Mouse (Mus musculus) forebrain, embryonic 13.5 days (tissue): ENCODE measurements at regions not wholly inside any gene's neighbourhood (a gene's known extent, or its start where the extent isn't known, plus 50 kb on each side); places are given as distances from the start of the nearest gene placed in this dataset.

Experiments used
- ATAC-seq: fragments of 200-750 bp; cut with Nextera tagmentation; 2 replicates; pipeline ENCODE4 v1.8.0; 2017
- H3K27ac ChIP-seq: fragments of 300-500 bp; sonication (generic); 2 replicates; pipeline ENCODE4 v1.5.1; 2015; ENCODE audit warnings: inconsistent platforms, mild to moderate bottlenecking, moderate library complexity
- H3K27me3 ChIP-seq: fragments of 300-500 bp; sonication (generic); 2 replicates; pipeline ENCODE4 v1.6.1; 2015; ENCODE audit warnings: mild to moderate bottlenecking, inconsistent platforms
- H3K36me3 ChIP-seq: fragments of 300-500 bp; sonication (generic); 2 replicates; pipeline ENCODE4 v1.6.1; 2015; ENCODE audit warnings: mild to moderate bottlenecking, inconsistent platforms; ENCODE audit not compliant: poor library complexity, severe bottlenecking
- H3K4me1 ChIP-seq: fragments of 300-500 bp; sonication (generic); 2 replicates; pipeline ENCODE4 v1.6.1; 2015; ENCODE audit warnings: inconsistent platforms
- H3K4me2 ChIP-seq: fragments of 300-500 bp; sonication (generic); 2 replicates; pipeline ENCODE4 v1.6.1; 2015; ENCODE audit warnings: inconsistent platforms, mild to moderate bottlenecking, moderate library complexity
- H3K4me3 ChIP-seq: fragments of 300-500 bp; sonication (generic); 2 replicates; pipeline ENCODE4 v1.5.1; 2015; ENCODE audit warnings: mild to moderate bottlenecking, inconsistent platforms
- H3K9ac ChIP-seq: fragments of 300-500 bp; sonication (generic); 2 replicates; pipeline ENCODE4 v1.6.1; 2015; ENCODE audit warnings: mild to moderate bottlenecking, inconsistent platforms
- H3K9me3 ChIP-seq: fragments of 300-500 bp; sonication (generic); replicated peaks from 2 replicates; pipeline ENCODE4 v1.6.1; 2016; ENCODE audit warnings: inconsistent platforms
- WGBS: fragments of 180-500 bp; shearing (Covaris S2); methylation state at CpG from one replicate; pipeline ENCODE4 v1.1.7; 2015; 5-methylcytosine and 5-hydroxymethylcytosine counted together

- no peak overlapping the region for H3K4me2 ChIP-seq
- 87% methylated on average over 14 of the region's 14 CpGs for WGBS
- H3K9ac ChIP-seq: no peak overlapping the region
- H3K9me3 ChIP-seq: no peaks in the 10 kb centered on the region
- ATAC-seq: no peak
- H3K27me3 ChIP-seq: peaks cover 4% of the 10 kb centered on the region; the same call in 1 of the 2 replicates
- peaks cover 20% of the 10 kb centered on the region for H3K4me1 ChIP-seq
- no peak overlapping the region for H3K4me3 ChIP-seq
- no peak overlapping the region; the same call in 1 of the 2 replicates for H3K27ac ChIP-seq
- no peaks in the 10 kb centered on the region for H3K36me3 ChIP-seq
Observed at GRCm38 (mm10) chr12:54333632-54334321, 130.1 kb upstream of the Egln3 start.

- H3K9ac ChIP-seq: no peak overlapping the region
- no peaks in the 10 kb centered on the region for H3K27me3 ChIP-seq
- H3K9me3 ChIP-seq: no peaks in the 10 kb centered on the region
- no peak overlapping the region for H3K27ac ChIP-seq
- WGBS: 69% methylated on average over 1 of the region's 1 CpGs
- no peak for ATAC-seq
- H3K4me2 ChIP-seq: no peak overlapping the region
- no peak overlapping the region for H3K4me3 ChIP-seq
- no peaks in the 10 kb centered on the region for H3K36me3 ChIP-seq
- no peaks in the 10 kb centered on the region for H3K4me1 ChIP-seq
Observed at GRCm38 (mm10) chr12:54327483-54327882, 123.8 kb upstream of the Egln3 start.

GRCm38 (mm10) chr12:54326571-54326970, 122.9 kb upstream of the Egln3 start:
- Histone ChIP-seq H3K27ac (no peak overlapping the region), H3K9me3 (no peaks in the 10 kb centered on the region), H3K4me3 (no peak overlapping the region), H3K4me1 (no peaks in the 10 kb centered on the region), H3K27me3 (no peaks in the 10 kb centered on the region), H3K4me2 (no peak overlapping the region), H3K9ac (no peak overlapping the region), H3K36me3 (no peaks in the 10 kb centered on the region)
- no peak for ATAC-seq
- WGBS: 63% methylated on average over 7 of the region's 7 CpGs

GRCm38 (mm10) chr12:54320533-54320932, 116.9 kb upstream of the Egln3 start:
- WGBS: 92% methylated on average over 5 of the region's 5 CpGs
- H3K27me3 ChIP-seq: peaks cover 7% of the 10 kb centered on the region; the same call in 1 of the 2 replicates
- no peak overlapping the region for H3K4me3 ChIP-seq
- ATAC-seq: no peak
- H3K27ac ChIP-seq: no peak overlapping the region
- H3K4me2 ChIP-seq: no peak overlapping the region
- peaks cover 9% of the 10 kb centered on the region; the same call in 1 of the 2 replicates for H3K4me1 ChIP-seq
- no peaks in the 10 kb centered on the region for H3K9me3 ChIP-seq
- no peak overlapping the region for H3K9ac ChIP-seq
- H3K36me3 ChIP-seq: no peaks in the 10 kb centered on the region

- WGBS: 5% methylated on average over 16 of the region's 16 CpGs
- ATAC-seq: no peak
- peaks cover 25% of the 10 kb centered on the region for H3K4me1 ChIP-seq
- H3K4me2 ChIP-seq: peak overlapping the region; percentile 4
- H3K27me3 ChIP-seq: peaks cover 18% of the 10 kb centered on the region
- H3K4me3 ChIP-seq: no peak overlapping the region
- no peak overlapping the region for H3K27ac ChIP-seq
- no peaks in the 10 kb centered on the region for H3K9me3 ChIP-seq
- H3K9ac ChIP-seq: no peak overlapping the region
- H3K36me3 ChIP-seq: no peaks in the 10 kb centered on the region
Observed at GRCm38 (mm10) chr12:54316980-54317471, 113.4 kb upstream of the Egln3 start.

- Histone ChIP-seq H3K9me3 (no peaks in the 10 kb centered on the region), H3K27me3 (peaks cover 18% of the 10 kb centered on the region), H3K27ac (no peak overlapping the region), H3K4me1 (peaks cover 25% of the 10 kb centered on the region), H3K9ac (no peak overlapping the region), H3K4me2 (no peak overlapping the region), H3K4me3 (no peak overlapping the region), H3K36me3 (no peaks in the 10 kb centered on the region)
- ATAC-seq: no peak
- 47% methylated on average over 15 of the region's 15 CpGs for WGBS
Observed at GRCm38 (mm10) chr12:54316066-54316567, 112.5 kb upstream of the Egln3 start.

- WGBS: 63% methylated on average over 2 of the region's 2 CpGs
Observed at GRCm38 (mm10) chr12:54314153-54314552, 110.5 kb upstream of the Egln3 start.

GRCm38 (mm10) chr12:54313211-54313845, 109.7 kb upstream of the Egln3 start:
- peak overlapping the region; percentile 31; the same call in 1 of the 2 replicates for H3K27ac ChIP-seq
- peak overlapping the region; percentile 78 for H3K4me2 ChIP-seq
- no peaks in the 10 kb centered on the region for H3K9me3 ChIP-seq
- peak; percentile 86 for ATAC-seq
- WGBS: 0% methylated on average over 20 of the region's 20 CpGs
- peaks cover 18% of the 10 kb centered on the region for H3K27me3 ChIP-seq
- H3K36me3 ChIP-seq: no peaks in the 10 kb centered on the region
- H3K9ac ChIP-seq: peak overlapping the region; percentile 62
- peak overlapping the region; percentile 41 for H3K4me3 ChIP-seq
- peaks cover 25% of the 10 kb centered on the region for H3K4me1 ChIP-seq

More at GRCm38 (mm10) chr12:54314153-54314552, 110.5 kb upstream of the Egln3 start:
- peaks cover 18% of the 10 kb centered on the region for H3K27me3 ChIP-seq
- H3K36me3 ChIP-seq: no peaks in the 10 kb centered on the region
- no peak overlapping the region for H3K27ac ChIP-seq
- no peak overlapping the region for H3K9ac ChIP-seq
- no peak for ATAC-seq
- peaks cover 25% of the 10 kb centered on the region for H3K4me1 ChIP-seq
- no peak overlapping the region for H3K4me3 ChIP-seq
- H3K9me3 ChIP-seq: no peaks in the 10 kb centered on the region
- H3K4me2 ChIP-seq: no peak overlapping the region

- no peak for ATAC-seq
- H3K4me3 ChIP-seq: peak overlapping the region; percentile 41
- no peaks in the 10 kb centered on the region for H3K9me3 ChIP-seq
- peak overlapping the region; percentile 62 for H3K9ac ChIP-seq
- H3K27me3 ChIP-seq: peaks cover 18% of the 10 kb centered on the region
- 19% methylated on average over 13 of the region's 14 CpGs for WGBS
- H3K27ac ChIP-seq: peak overlapping the region; percentile 31; the same call in 1 of the 2 replicates
- H3K36me3 ChIP-seq: no peaks in the 10 kb centered on the region
- H3K4me1 ChIP-seq: peaks cover 25% of the 10 kb centered on the region
- H3K4me2 ChIP-seq: peak overlapping the region; percentile 78
Observed at GRCm38 (mm10) chr12:54312522-54313210, 109.0 kb upstream of the Egln3 start.

- Histone ChIP-seq H3K4me1 (peaks cover 21% of the 10 kb centered on the region), H3K4me3 (no peak overlapping the region), H3K9me3 (no peaks in the 10 kb centered on the region), H3K36me3 (no peaks in the 10 kb centered on the region), H3K4me2 (no peak overlapping the region), H3K27me3 (peaks cover 18% of the 10 kb centered on the region), H3K9ac (no peak overlapping the region), H3K27ac (no peak overlapping the region)
- 48% methylated on average over 4 of the region's 4 CpGs for WGBS
- ATAC-seq: no peak
Observed at GRCm38 (mm10) chr12:54311896-54312521, 108.3 kb upstream of the Egln3 start.

GRCm38 (mm10) chr12:54309874-54310273, 106.2 kb upstream of the Egln3 start:
- 83% methylated on average over 4 of the region's 4 CpGs for WGBS

More at GRCm38 (mm10) chr12:54309874-54310273, 106.2 kb upstream of the Egln3 start:
- peaks cover 16% of the 10 kb centered on the region for H3K4me1 ChIP-seq
- no peak overlapping the region for H3K9ac ChIP-seq
- H3K4me2 ChIP-seq: no peak overlapping the region
- no peaks in the 10 kb centered on the region for H3K36me3 ChIP-seq
- H3K9me3 ChIP-seq: no peaks in the 10 kb centered on the region
- no peak for ATAC-seq
- H3K27ac ChIP-seq: no peak overlapping the region
- H3K27me3 ChIP-seq: peaks cover 7% of the 10 kb centered on the region
- no peak overlapping the region for H3K4me3 ChIP-seq
